Mouse (Mus musculus) neutrophil, adult 5-6 weeks (primary cell): ENCODE data around the gene Pafah1b1. TPM values are rescaled to one million over a fixed set of nuclear protein-coding genes. Genes with fewer than 3 reads are reported as not detected.

Source experiments
- ATAC-seq: fragments of 151-379, 151-347 bp; 2 replicates; pipeline ENCODE4 v1.8.0; 2017; ENCODE audit warnings: mild to moderate bottlenecking, moderate TSS enrichment; ENCODE audit not compliant: insufficient number of reproducible peaks, poor library complexity, low FRiP score, severe bottlenecking; ENCODE audit errors: extremely low read depth
- total RNA-seq: library from RNA; stranded (forward); fragments of 200-1000 nt; gene quantifications from 2 replicates; pipeline ENCODE4 v1.2.3, GENCODE M21; 2017

The Pafah1b1 gene
- total RNA-seq, 1 experiment from 2014 or later: 112 TPM

DNA sequence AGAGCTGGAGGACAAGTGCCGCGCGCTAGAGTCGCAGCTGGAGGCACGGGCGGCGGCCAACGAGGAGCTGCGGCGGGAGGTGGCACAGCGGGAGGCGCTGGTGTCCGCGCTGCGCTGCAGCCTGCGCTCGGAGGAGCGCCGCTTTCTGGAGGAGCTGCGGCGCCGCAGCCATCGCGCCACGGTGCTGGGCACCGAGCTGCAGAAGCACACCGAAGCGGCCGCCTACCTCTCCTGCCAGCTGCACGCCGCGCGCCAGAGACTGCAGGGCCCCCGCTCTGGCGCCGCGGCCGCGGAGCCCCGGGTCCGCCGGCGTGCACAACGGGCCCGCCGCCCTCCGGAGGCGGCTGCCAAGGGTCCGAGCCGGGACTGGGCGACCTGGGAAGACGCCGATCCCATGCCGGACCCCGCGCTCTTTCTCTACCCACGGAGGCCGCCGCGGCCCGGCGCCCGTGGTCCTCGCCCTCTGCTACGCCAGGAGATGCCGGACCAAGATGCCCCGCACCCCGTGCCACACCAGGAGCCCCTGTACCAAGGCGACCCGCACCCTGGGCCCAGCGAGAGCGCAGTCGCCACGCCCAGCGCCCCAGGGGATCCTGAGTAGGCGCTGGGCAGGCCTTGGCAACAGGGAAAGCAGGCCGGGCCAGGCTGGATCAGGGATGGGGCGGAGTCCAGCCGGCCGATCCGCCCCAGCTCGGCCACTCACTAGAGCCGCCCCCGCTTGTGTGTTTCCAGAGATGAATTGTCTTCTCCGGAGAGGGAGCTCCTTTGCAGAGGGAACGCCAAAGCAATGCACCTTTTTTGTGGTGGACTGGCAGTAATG is 86.3 kb downstream of the Pafah1b1 start:
- ATAC-seq: no peak

DNA sequence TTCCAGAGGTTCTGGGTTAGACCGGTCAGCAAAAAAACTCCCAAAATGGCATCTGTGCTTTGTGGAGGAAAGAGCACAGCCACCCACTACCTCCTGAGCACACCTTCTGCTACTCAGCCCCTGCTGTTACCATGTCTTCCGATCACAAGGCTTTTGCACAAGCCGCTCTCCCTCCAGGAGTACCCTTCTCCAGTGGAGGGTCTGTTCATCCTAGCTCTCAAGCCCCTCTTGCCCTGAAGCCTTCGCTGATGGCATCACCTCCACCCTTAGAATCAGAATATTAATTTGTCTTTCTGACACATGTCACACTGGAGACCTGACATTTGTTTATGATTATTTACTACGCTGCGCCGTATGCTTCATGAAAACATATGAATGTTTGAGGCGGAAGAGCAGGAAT is 87.0 kb downstream of the Pafah1b1 start:
- ATAC-seq: no peak

DNA sequence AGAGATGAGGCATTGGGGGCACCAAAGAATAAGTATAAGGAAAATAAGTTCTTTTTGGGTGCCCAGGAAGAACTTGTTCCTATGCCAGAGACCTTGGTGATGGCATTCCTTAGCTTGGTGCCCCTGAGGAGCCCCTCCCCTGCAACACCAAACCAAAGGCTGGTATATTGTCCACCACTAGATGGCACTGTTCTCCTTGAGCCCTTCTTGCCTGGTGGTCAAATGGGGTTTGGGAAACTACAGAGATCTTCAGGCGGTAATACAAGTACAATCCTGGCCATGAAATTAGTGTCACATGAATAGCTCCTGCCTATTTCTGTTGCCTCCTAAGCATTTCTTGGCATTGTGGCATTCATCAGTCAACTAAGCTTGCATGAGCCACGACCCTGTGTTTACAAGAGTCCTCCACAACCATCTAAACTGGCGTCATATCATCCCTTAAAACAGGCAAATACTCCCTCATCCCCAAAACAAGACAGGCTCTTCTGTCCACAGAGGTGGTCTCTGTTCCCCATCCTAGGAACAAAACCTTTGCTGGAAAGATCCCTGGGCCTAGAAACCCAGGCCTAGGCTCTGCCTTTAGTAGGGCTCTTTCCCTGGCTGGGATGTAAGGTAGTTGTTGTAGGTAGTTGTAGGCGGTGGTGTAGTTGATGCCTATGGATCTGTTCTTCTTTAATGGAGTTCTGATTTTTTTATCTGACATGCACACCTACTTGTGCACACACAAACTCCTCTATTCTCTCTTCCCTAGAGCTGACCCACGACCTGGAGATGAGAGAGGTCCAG is 89.8 kb downstream of the Pafah1b1 start:
- ATAC-seq: peak; percentile 63

DNA sequence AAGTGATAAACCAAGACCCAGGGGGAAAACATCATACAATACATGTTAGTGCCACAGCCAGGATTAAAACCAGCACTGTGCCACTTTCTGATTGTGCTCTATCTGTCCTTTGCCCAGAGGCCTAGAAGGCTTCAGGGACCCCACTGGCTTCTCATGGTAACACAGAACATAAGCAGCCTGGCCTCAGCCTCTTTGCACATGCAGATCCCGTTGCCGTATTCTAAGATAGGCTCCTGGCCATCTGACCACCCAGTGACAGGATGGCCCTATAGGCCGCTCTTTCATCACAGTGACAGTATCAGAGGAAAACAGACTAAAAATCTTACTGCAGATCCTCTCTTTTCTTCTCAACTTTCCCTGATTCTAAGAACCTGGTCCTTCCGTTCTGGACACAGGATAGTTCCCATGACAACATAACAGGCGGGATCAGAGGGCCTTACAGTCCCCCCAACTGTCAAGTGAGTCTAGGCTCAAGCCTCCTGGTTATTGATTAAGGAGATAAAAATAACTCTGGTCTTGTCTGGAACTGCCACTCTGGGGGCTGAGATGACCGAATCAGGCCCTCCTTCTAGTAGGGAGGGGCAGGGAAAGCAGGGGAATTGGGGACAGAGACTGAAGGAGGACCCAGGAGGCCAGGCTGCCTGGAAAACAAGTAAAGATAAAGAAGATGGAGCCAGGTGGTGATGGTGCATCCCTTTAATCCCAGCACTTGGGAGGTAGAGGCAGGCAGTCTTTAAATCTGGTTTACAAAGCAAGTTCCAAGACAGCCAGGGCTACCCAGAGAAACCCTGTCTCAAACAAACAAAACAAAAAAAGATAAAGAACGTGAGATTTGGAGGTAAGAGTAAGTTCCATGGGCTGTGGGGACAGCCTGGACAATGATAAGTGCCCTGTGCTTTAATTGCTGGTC is 92.3 kb downstream of the Pafah1b1 start:
- ATAC-seq: no peak

DNA sequence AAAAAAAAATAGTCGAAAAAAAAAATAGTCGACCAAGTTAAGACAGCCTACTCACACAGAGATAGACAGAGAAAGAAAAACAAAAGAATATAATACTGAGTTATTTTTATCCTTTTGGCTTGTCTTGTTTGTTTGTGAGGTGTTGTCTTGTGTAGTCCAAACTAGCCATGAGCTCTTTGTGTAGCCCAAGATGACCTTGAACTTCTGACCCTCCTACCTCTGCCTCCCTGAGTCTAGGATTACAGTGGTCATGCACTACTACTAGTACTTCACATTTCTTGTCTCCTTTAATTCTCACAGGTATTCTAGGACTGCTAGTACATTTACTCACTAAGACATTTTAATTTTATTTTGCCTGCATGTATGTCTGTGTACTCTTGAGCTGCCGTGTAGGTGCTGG is 97.0 kb downstream of the Pafah1b1 start:
- ATAC-seq: no peak

DNA sequence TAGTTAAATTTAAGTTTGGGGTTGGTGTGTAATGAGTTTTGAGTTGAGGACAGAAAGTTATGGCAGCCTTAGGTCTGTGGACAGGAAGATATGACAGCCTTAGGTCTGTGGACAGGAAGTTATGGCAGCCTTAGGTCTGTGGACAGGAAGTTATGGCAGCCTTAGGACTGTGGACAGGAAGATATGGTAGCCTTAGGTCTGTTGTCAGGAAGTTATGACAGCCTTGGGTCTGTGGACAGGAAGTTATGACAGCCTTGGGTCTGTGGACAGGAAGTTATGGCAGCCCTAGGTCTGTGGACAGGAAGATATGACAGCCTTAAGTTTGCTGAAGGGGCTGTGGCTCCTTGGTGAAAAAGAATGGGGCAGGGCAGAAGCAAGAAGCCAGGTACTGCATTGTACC is 99.1 kb downstream of the Pafah1b1 start:
- no peak for ATAC-seq

Other genes with a start within 250 kb of the Pafah1b1 start
- 34.8 and 39.7 TPM in 2 replicates for gene Rap1gap2, start 113.8 kb downstream of the Pafah1b1 start, total RNA-seq
- gene Ccdc92b, start 105.1 kb downstream of the Pafah1b1 start, total RNA-seq: not detected in 2 replicates
- 11.3 and 12.2 TPM in 2 replicates for gene Cluh, start 75.2 kb downstream of the Pafah1b1 start, total RNA-seq
- 22.6 and 37.8 TPM in 2 replicates for gene Mettl16, start 46.2 kb upstream of the Pafah1b1 start, total RNA-seq
- 19.8 and 32.4 TPM in 2 replicates for gene Mnt, start 106.2 kb upstream of the Pafah1b1 start, total RNA-seq
- gene Sgsm2, start 172.4 kb upstream of the Pafah1b1 start, total RNA-seq: 2.9 and 3.4 TPM in 2 replicates
- 33.3 and 38.4 TPM in 2 replicates for gene Tsr1, start 173.4 kb upstream of the Pafah1b1 start, total RNA-seq
- gene Smg6, start 201.2 kb upstream of the Pafah1b1 start, total RNA-seq: 43.7 and 48.2 TPM in 2 replicates
- gene Srr, start 201.3 kb upstream of the Pafah1b1 start, total RNA-seq: 5.2 and 5.5 TPM in 2 replicates